18 mouse cellular contexts compared by ENCODE assay signal in the genomic region with DNA sequence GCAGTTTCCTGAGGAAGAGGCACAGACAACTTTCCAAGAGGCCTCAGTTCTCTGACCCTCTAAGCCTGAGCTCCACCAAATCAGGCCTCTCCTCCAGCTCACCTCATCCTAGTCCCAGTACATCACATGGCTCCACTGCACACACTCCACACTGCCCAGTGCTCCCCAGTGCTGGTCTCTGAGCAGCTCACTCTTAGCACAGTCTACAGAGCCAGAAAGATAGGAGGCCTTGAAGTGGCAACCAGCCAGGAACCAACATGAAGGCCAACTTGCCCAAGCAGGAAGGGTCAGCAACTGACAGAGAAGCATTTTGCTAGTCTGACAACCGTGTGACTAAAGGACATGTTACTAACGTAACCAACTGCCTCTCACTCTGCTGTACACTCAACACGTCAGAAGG. TPM values are rescaled to one million over a fixed set of nuclear protein-coding genes. Genes with fewer than 3 reads are reported as not detected.
DNase-seq lines count a peak whose midpoint lies in the region; ATAC-seq lines count a peak whose summit lies in the region.
"Had no signal": no experiment of that assay in that cellular context is flagged by ENCODE, and none has a peak within 500 bp of the region (broad histone marks: within the 10 kb centered on the region; RNA-seq: fewer than 3 reads in every experiment).

No protein-coding gene starts in this region.

- no peaks in the 10 kb centered on the region for H3K27me3 ChIP-seq in forebrain, embryonic 11.5 days (ENCODE audit: control insufficient read depth, insufficient read depth, low read length)
- H3K27me3 ChIP-seq in forebrain, embryonic 10.5 days (ENCODE audit: poor library complexity, severe bottlenecking) = no peaks in the 10 kb centered on the region
- no peaks in the 10 kb centered on the region for H3K27me3 ChIP-seq in lung, embryonic 16.5 days (ENCODE audit: control insufficient read depth, insufficient read depth, low read depth, low read length)
- H3K27me3 ChIP-seq: forebrain, embryonic 15.5 days; hindbrain, embryonic 12.5 days; limb, embryonic 13.5 days; Patski had no signal

- H3K36me3 ChIP-seq in forebrain, embryonic 11.5 days (ENCODE audit: control insufficient read depth, insufficient read depth, low read length) = peaks cover 5% of the 10 kb centered on the region; the same call in 1 of the 2 replicates
- peaks cover 91% of the 10 kb centered on the region for H3K36me3 ChIP-seq in forebrain, embryonic 10.5 days (replicated peaks)
- peaks cover 38% of the 10 kb centered on the region for H3K36me3 ChIP-seq in lung, embryonic 16.5 days (ENCODE audit: control insufficient read depth, insufficient read depth, low read length)

- no peak overlapping the region for H3K27ac ChIP-seq in forebrain, embryonic 11.5 days (ENCODE audit: low read depth, low read length)
- no peak overlapping the region for H3K27ac ChIP-seq in forebrain, embryonic 10.5 days
- no peak overlapping the region for H3K27ac ChIP-seq in lung, embryonic 16.5 days (ENCODE audit: low read length)
- H3K27ac ChIP-seq: forebrain, embryonic 15.5 days; hindbrain, embryonic 12.5 days; kidney, postnatal 0 days; layer of hippocampus, adult 2 months; left cerebral cortex, adult 2 months; limb, embryonic 13.5 days had no signal

- ATAC-seq in forebrain, embryonic 11.5 days (replicated peaks; ENCODE audit: low FRiP score) = no peak
- ATAC-seq in lung, embryonic 16.5 days (ENCODE audit: low read depth) = peak; percentile 30; the same call in 1 of the 2 replicates
- no peak for ATAC-seq in megakaryocyte progenitor cell, adult 5-6 weeks (replicated peaks; ENCODE audit: poor library complexity)
- ATAC-seq: forebrain, embryonic 15.5 days; liver, postnatal 0 days; Patski had no signal

- peaks cover 5% of the 10 kb centered on the region; the same call in 1 of the 2 replicates for H3K4me1 ChIP-seq in forebrain, embryonic 11.5 days (replicated peaks; ENCODE audit: control insufficient read depth, insufficient read depth, low read length)
- peaks cover 8% of the 10 kb centered on the region for H3K4me1 ChIP-seq in forebrain, embryonic 10.5 days
- peaks cover 7% of the 10 kb centered on the region; the same call in 1 of the 2 replicates for H3K4me1 ChIP-seq in lung, embryonic 16.5 days (replicated peaks; ENCODE audit: control insufficient read depth, insufficient read depth, low read length)

- 89% methylated on average over 3 of the region's 3 CpGs for WGBS in forebrain, embryonic 11.5 days
- WGBS in forebrain, embryonic 10.5 days = 96% methylated on average over 3 of the region's 3 CpGs
- 76% methylated on average over 3 of the region's 3 CpGs for WGBS in lung, embryonic 16.5 days

- H3K9me3 ChIP-seq in forebrain, embryonic 11.5 days (ENCODE audit: control insufficient read depth, low read length) = no peaks in the 10 kb centered on the region
- H3K9me3 ChIP-seq in forebrain, embryonic 10.5 days = no peaks in the 10 kb centered on the region
- no peaks in the 10 kb centered on the region for H3K9me3 ChIP-seq in lung, embryonic 16.5 days (ENCODE audit: control insufficient read depth, low read length)
- H3K9me3 ChIP-seq: forebrain, embryonic 15.5 days; hindbrain, embryonic 12.5 days; limb, embryonic 13.5 days had no signal

- no peak overlapping the region for H3K4me2 ChIP-seq in forebrain, embryonic 11.5 days (ENCODE audit: low read depth, low read length, severe bottlenecking)
- no peak overlapping the region for H3K4me2 ChIP-seq in lung, embryonic 16.5 days (ENCODE audit: low read depth, low read length)
- H3K4me2 ChIP-seq: forebrain, embryonic 15.5 days; hindbrain, embryonic 12.5 days; limb, embryonic 13.5 days; midbrain, embryonic 11.5 days had no signal

- peak; percentile 5 for DNase-seq in forebrain, embryonic 11.5 days (ENCODE audit: low spot score)
- DNase-seq in forebrain, embryonic 10.5 days (ENCODE audit: extremely low spot score, low spot score) = no peak
- DNase-seq in lung, postnatal 25 days (ENCODE audit: low spot score) = no peak
- peak; percentile 51 for DNase-seq in adrenal gland, postnatal 25 days
- peak; percentile 17 for DNase-seq in lung, postnatal 14 days
- no peak for DNase-seq in left cerebral cortex, postnatal 36 days (ENCODE audit: low spot score in 2 of 2)
- DNase-seq: liver, postnatal 0 days; thymus, postnatal 14 days had no signal

- intact Hi-C loops in left cerebral cortex, postnatal 36 days (cut with DNase I) = no loop called here

- no peak overlapping the region for H3K4me3 ChIP-seq in forebrain, embryonic 11.5 days (ENCODE audit: low read depth, low read length)
- H3K4me3 ChIP-seq in forebrain, embryonic 10.5 days = no peak overlapping the region
- H3K4me3 ChIP-seq in lung, embryonic 16.5 days (ENCODE audit: low read length) = no peak overlapping the region
- H3K4me3 ChIP-seq: forebrain, embryonic 15.5 days; hindbrain, embryonic 12.5 days; layer of hippocampus, adult 2 months; left cerebral cortex, adult 2 months; limb, embryonic 13.5 days had no signal

- no peak overlapping the region for H3K9ac ChIP-seq in forebrain, embryonic 11.5 days (ENCODE audit: low read length)
- no peak overlapping the region for H3K9ac ChIP-seq in lung, embryonic 16.5 days (ENCODE audit: low read length)
- H3K9ac ChIP-seq: forebrain, embryonic 15.5 days; hindbrain, embryonic 12.5 days; limb, embryonic 13.5 days; liver, postnatal 0 days had no signal

RNA-seq across cellular contexts. Expression of a gene that starts 5.1 kb away (rescaled TPM):
- polyA plus RNA-seq in forebrain, embryonic 11.5 days (2014; fragmentation: Nextera tagmentation; extraction: Ambion mirVana) = 31.0 and 37.8 TPM in 2 replicates
- 35.1 and 39.8 TPM in 2 replicates for polyA plus RNA-seq in forebrain, embryonic 10.5 days (2016; fragmentation: Nextera tagmentation; extraction: Ambion mirVana)
- polyA plus RNA-seq in lung, embryonic 16.5 days (2015; fragmentation: Nextera tagmentation; extraction: Ambion mirVana) = 34.2 and 36.4 TPM in 2 replicates
- 28.1 and 29.6 TPM in 2 replicates for total RNA-seq in adrenal gland, postnatal 25 days (2021)
- 11.3 and 13.1 TPM in 2 replicates for total RNA-seq in megakaryocyte progenitor cell, adult 5-6 weeks (2015)
- total RNA-seq in megakaryocyte progenitor cell, adult 5-6 weeks (2017) = 24.4 and 27.6 TPM in 2 replicates
- total RNA-seq in left cerebral cortex, postnatal 36 days (2021) = 10 to 100 TPM; 17.4 to 20.9 TPM

RNA-seq across cellular contexts. Expression of a gene that starts 42.1 kb away (rescaled TPM):
- polyA plus RNA-seq in forebrain, embryonic 11.5 days (2014; fragmentation: Nextera tagmentation; extraction: Ambion mirVana) = 88.4 and 94.6 TPM in 2 replicates
- 84.7 and 93.2 TPM in 2 replicates for polyA plus RNA-seq in forebrain, embryonic 10.5 days (2016; fragmentation: Nextera tagmentation; extraction: Ambion mirVana)
- 61.8 and 71.4 TPM in 2 replicates for polyA plus RNA-seq in lung, embryonic 16.5 days (2015; fragmentation: Nextera tagmentation; extraction: Ambion mirVana)
- total RNA-seq in adrenal gland, postnatal 25 days (2021) = 14.9 and 31.2 TPM in 2 replicates
- total RNA-seq in megakaryocyte progenitor cell, adult 5-6 weeks (2015) = 27.1 and 43.2 TPM in 2 replicates
- total RNA-seq in megakaryocyte progenitor cell, adult 5-6 weeks (2017) = 16.0 and 26.1 TPM in 2 replicates
- total RNA-seq in left cerebral cortex, postnatal 36 days (2021) = 10 to 100 TPM; 78.7 to 80.3 TPM

RNA-seq across cellular contexts. Expression of a gene that starts 42.7 kb away (rescaled TPM):
- polyA plus RNA-seq in forebrain, embryonic 11.5 days (2014; fragmentation: Nextera tagmentation; extraction: Ambion mirVana) = 28.2 and 30.0 TPM in 2 replicates
- polyA plus RNA-seq in forebrain, embryonic 10.5 days (2016; fragmentation: Nextera tagmentation; extraction: Ambion mirVana) = 32.7 and 36.5 TPM in 2 replicates
- 14.7 and 15.2 TPM in 2 replicates for polyA plus RNA-seq in lung, embryonic 16.5 days (2015; fragmentation: Nextera tagmentation; extraction: Ambion mirVana)
- total RNA-seq in adrenal gland, postnatal 25 days (2021) = 4.1 and 6.3 TPM in 2 replicates
- total RNA-seq in megakaryocyte progenitor cell, adult 5-6 weeks (2015) = 11.1 and 13.8 TPM in 2 replicates
- total RNA-seq in megakaryocyte progenitor cell, adult 5-6 weeks (2017) = 10.4 and 12.6 TPM in 2 replicates
- total RNA-seq in left cerebral cortex, postnatal 36 days (2021) = 1 to 10 TPM; 5.2 to 5.3 TPM

Comparison
In these comparisons a context has a peak if more than half of its experiments do, and no peak if none do; other contexts are left out.
1. DNase-seq: peak in forebrain, embryonic 11.5 days (single experiment), adrenal gland, postnatal 25 days (single experiment) and lung, postnatal 14 days (single experiment); none in forebrain, embryonic 10.5 days (single experiment), lung, postnatal 25 days (single experiment) and left cerebral cortex, postnatal 36 days (0 of 2).